Mouse (Mus musculus) testis, postnatal 10 days (tissue): ENCODE results near the gene Tmem274.
"Not testable (repeated sequence)": the region's sequence is repeated elsewhere in the genome, so short reads cannot be mapped to it uniquely, and the experiment has no call there.

Experiments used
- DNase-seq: peaks from one replicate; pipeline ENCODE4 v3.0.0; 2021; ENCODE audit warnings: low spot score

Tmem274 gene

DNA sequence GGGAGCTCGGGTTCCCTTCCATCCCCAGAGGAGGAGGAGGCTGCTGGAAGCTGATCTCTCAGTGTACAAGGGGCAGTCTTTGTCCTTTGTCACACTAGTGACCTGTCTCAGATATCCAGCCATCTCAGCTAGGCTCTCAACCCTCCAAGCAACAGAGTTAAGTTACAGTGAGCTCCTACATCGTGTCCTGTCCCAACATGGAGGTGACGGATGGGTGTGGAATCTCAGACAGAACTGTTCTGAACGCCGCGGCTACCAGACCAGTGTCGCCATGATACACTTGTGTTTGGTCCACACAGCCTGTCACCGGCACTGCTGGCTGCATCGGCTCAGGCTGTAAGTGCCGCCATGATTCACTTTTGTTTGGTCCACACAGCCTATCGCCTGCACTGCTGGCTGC lies at the start of gene Tmem274:
Tmem274 (plus strand) TSS at position 301 of the 400 bp plus-strand sequence.
- no peak for DNase-seq

DNA sequence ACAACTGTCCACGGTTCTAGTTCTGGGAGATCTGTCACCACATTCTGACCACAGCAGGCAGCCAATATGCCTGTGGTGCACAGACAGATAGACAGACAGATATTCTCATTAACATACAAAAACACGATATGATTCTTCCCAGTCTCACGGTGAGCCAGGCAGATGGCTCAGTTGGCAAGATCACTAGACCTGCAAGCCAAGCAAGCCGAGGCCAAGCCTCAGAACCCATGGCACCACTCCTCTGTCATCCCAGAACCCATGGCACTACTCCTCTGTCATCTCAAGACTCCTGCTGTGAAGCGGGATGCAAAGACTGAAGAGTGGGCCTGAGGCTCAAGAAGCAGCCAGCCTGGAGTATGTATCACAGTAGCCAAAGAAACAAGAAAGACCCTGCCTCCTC lies 47.6 kb upstream of the Tmem274 start:
- DNase-seq: no peak

DNA sequence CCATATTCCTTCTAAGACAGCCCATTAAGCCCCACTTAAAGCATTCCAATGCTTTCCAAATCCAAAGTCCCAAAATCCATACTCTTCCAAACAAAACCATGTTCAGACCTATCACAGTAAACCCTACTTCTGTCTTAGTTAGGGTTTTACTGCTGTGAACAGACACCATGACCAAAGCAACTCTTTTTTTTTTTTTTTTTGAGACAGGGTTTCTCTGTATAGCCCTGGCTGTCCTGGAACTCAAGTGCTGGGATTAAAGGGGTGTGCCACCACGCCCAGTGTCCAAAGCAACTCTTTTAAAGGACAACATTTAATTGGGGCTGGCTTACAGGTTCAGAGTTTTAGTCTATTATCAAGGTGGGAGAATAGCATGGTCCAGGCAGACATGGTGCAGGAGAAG lies 45.3 kb upstream of the Tmem274 start:
- DNase-seq: not testable (repeated sequence)

DNA sequence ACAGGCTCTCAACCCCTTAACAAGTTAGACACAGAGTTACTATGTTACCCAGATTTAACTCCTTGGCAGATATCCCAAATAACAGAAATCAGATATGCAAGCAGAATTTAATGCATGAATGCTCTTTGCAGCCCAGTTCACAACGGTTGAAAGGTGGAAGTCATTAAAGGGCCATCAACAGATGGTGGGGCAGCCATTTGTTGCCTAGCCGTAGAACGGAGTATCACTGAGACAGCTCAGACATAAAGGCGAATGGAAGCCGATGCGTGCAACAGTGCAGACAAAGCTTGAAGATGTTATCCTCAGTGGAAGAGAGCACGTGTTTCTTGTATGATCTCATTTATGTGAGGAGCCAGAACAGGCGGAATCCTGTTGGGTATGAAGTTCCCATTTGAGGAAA lies 36.6 kb upstream of the Tmem274 start:
- DNase-seq: no peak

DNA sequence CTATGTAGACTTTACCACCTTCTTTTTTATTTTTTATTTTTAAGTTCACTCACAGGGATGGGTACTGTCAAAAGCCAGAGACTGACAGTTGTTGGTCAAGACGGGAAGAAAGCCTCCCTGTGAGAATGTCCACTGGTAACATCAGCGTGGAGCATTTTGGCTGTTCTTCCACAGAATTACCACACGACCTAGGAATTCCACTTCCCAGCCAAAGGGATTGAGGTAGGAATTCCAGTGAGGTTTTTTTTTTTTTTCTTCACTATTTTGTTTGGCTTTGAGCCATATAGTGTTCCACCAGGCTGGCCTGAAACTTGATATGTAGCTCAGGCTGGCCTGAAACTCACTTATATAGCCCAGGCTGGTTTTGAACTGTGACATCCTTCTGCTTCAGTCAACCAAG lies 34.7 kb upstream of the Tmem274 start:
- DNase-seq: no peak

DNA sequence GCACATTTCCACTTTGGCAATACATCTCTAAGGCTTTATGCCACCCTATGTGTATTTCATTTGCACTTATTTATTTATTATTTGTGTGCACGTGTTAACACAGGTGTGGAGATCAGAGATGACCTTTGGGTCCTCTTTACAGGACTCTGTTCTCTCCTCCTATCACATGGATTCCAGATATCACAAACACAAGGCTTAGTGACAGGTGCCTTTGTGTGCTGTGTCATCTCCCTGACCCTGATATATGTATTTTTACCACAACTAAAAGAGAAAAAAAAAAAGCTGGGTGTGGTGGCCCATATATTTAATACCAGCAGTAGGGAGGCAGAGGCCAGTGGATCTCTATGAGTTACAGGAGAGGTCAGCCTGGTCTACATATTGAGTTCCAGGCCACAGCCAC lies 32.7 kb upstream of the Tmem274 start:
- no peak for DNase-seq

DNA sequence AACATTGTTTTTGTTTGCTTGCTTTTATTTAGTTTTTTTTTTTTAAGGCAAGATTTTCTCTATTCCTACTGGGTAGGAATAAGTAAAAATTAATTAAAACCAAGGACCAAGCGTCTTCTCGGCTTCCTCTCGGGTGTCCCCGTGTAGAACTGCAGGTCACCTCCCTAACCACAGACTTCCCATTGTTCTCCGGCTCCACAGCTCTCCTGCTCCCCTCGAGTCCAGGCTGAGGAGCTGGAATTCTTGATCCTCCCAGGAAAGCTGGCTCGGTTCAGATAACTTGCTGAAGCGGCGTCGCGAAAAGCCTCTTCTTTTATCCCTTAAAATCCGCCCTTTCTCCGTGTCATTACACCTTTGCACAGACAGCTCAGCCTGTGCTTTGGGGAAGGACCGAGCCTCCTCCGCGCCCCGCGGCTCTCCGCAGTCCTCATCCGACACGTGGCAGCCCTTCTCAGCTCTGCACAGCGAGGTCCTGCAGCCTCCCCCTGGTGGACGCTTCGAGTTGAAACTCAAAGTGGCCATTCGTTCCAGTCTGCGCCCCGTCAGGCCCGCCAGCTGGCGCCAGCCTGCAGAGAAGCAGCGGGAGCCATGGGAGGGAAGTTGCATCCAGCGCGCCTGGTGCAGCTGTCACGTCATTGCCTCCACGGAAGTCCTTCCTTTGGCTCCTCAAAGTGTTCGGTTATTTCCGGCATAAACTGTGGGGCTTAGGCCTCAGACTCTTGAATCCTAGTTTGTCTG lies 32.0 kb upstream of the Tmem274 start:
- peak; percentile 90 for DNase-seq

DNA sequence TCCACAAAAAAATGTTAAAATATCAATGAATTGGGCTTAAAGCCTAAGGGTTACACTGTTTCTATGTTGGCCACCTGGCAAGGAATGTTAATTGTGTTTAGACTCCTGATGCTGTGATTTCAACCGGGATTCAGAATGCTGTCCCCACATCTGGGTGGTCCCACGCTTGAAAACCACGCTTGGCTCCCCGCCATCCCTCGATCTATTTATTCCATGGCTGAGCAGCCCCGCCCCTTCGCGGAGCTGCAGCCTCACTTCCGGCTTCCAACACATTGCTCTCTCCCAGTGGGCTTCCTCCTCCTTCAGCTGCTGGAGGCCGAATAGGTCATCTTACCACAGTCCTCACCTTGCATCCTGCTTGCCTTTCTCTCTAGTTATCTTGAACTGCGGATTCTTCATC lies 31.3 kb upstream of the Tmem274 start:
- peak; percentile 83 for DNase-seq

DNA sequence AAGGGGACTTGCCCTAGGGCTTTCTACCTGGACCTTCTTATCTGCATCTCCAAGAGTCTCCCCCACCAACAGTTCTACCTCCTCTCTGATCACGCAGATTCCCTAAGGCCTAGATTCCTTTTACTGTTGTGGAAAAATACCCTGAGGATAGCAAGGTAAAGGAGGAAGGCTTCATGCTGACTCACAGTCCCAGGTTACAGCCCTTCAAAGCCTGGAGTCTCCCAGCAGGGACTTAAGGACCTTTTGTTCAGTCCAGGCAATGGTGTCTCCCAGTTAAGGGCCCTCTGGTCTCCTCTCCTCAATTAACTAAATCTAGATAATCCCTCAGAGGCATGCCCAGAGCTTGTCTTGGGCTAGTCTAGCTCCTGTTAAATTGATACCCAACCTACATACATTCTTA lies 30.9 kb upstream of the Tmem274 start:
- DNase-seq: no peak

DNA sequence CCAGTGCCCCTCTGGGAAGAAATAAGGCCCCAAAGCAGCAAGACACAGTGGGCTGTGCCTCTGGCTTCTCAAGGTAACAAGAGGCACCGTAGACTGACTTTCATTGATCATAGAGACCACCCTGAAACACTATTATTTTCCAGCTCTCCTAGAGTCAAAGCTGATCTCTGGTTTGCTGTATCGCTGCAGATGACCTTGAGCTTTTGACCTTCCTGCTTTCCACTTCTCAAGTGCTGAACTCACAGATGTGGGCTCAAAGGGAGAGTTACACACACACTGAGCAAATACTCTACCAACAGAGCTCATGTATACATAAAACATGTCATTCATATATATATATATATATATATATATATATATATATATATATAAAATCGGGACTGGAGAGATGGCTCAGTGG lies 26.5 kb upstream of the Tmem274 start:
- DNase-seq: peak; percentile 41

DNA sequence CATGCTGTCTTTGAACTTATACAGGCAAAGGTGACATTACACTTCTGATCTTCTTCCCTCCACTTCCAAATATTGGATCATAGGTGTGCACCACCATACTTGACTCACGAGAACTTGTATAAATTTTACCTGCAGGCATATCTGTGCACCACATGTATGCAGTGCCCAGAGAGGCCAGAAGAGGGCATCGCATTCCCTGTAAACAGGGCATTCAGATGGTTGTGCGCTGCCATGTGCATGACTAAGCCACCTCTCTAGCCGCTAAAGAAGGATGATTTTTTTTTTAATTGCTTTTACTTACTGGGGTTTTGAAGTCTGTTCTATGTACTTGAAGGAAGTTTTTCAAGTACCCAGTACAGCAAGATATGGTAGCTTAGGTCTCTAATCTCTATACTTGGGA lies 23.5 kb upstream of the Tmem274 start:
- peak; percentile 65 for DNase-seq

DNA sequence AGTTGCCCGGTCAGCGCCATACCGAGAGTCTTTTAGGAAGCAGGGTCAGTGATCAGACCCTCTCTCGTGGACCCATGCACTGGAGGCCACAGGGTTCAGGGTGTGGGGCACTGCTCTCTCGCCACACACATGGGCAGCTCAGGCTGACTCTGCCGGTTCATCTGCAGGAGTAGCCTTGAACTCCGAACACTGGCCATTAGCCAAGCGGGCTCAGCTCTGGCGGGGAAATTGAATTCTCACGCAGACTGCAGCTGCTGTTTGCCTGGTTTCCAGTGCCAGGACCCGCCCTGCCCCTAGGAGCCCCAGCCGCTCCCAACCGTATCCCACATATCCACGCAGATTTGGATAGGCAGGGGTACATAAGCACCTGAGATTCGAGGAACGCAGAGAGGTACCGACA lies 22.9 kb upstream of the Tmem274 start:
- peak; percentile 56 for DNase-seq

DNA sequence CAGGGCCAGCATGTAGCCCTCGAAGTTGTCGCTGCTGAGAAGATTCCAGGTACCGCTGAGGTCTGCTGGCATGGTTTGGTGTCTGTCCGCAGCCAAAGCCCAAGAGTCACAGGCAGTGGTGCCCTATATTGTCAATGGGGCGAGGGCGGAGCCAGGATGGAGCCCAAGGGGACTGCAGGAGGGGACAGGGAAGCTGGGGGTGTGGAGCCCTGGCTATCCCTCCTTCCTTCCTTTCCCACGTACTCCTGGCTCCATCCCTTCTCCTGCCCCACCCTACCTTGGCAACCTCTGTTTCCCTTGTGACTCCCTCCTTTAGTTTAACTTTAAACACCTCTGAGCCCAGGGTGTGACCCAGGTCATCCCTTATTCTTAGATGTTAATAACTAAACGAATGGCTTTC lies 22.3 kb upstream of the Tmem274 start, which contains the start of gene Rbp7:
Rbp7 (minus strand) TSS at position 100 of the 400 bp plus-strand sequence.
- DNase-seq: peak; percentile 41

DNA sequence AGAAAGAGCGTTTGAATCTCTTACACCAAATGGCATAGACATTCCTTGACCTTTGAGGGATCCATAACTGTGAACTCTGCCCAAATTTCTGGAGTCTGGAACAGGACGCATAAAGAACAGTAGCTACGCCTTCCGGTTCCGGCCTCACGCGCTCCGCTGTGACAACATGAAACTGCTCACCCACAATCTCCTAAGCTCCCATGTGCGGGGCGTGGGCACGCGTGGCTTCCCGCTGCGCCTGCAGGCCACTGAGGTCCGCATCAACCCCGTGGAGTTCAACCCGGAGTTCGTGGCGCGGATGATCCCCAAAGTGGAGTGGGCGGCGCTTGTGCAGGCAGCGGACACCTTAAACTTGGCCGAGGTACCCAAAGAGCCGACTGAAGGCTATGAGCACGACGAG lies 20.0 kb upstream of the Tmem274 start:
- DNase-seq: not testable (repeated sequence)

DNA sequence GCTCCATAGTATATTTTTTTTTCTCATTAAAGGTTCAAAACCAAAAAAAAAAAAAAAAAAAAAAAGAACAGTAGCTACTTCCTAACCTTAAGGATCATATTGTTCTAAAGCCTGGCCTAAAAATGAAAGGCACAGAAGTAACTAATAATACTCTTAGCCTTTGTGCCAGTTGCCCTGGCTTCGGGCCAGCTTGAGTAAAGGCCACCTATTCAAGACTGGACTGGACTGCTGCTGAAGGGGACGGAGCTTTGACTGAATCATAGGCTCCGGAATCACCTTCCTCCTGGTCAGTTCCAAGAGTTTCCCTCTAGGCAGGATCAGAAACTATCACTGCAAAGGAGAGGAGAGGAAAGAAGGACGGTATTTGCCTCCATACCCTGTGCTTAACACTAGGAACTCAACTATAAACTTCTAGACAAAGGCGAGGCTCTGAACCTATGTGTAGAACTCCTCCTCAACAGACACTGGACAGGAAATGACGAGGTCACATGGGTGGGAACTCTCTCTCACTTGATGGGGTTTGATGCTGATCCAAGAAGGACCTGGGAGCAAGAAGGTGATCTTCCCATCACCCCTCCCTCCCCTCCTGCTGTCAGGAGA lies 19.2 kb upstream of the Tmem274 start:
- peak; percentile 60 for DNase-seq

DNA sequence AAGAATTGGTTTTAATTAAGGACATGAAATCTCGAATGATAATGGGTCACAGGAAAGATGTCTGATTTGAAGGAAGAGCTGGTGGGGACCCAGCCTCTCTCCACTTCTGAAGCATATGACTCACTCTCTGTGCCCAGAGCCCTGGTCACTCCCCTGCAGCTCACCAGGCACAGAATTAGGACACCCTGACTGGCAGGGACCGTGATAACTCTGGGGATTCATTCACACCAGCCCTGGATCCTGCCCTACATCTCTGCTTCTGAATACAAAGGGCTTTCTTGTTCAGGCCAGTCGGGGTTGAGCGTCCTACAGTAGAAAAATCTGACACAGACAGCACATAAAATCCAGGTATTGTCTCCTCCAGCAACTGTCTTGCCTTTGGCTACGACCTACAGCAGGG lies 18.7 kb upstream of the Tmem274 start:
- DNase-seq: no peak

DNA sequence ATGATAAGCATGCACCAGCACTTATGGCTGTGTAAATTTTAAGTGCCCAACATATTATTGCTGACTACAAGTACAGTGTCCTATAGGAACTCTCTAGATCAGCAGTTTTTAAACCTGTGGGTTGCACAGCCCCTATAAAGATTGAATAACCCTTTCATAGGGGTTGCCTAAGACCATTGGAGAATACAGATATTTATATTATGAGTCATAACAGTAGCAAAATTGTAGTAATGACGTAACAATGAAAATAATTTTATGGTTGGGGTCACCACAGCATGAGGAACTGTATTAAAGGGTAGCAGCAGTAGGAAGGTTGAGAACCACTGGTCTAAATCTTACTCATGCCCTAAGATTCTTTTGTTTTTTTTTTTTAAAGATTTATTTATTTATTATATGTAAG lies 17.8 kb upstream of the Tmem274 start:
- DNase-seq: no peak

DNA sequence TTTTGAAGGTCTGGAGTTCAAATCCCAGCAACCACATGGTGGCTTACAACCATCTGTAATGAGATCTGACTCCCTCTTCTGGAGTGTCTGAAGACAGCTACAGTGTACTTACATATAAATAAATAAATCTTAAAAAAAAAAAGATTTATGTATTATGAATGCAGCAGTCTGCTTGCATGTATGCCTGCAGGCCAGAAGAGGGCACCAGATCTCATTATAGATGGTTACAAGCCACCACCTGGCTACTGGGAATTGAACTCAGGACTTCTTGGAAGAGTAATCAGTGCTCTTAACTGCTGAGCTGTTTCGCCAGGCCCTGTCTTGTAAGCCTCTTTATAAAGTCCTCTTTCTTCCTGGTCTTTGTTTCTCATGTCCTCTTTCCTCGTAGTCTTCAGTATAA lies 16.7 kb upstream of the Tmem274 start:
- DNase-seq: not testable (repeated sequence)

DNA sequence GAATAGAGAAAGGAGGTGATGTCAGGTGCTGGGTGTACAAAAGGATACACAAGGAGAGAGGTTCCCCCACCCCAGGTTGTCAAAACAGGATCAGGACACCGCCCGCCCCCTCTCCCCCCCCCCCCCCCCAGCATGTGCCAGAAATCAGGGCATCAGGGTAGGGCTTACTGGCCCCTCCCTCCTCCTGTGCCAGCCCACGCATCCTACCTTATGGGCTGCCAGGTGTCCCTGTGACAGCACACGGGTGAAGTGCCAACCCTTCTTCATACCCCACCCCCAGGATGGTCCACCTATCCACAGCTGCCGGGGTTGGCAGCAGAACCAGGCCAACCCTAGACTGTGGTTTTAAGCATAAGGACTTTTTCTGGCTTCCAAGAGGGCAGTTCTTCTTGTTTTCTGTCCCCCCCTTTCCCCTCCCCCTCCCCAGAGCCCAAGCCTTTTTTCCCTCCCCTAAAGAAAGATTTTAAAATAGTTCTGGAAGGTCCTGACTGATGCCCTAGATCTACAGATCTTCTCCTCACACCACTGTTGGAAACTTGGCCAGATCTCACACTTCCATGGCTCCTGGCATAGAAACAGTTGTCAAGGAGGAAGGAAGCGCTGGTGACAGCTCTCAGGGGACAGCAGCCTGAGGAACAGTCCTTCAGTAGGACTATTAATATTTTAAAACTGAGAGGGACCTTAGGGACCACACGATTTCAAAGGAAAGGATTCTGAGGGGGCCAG lies 15.4 kb upstream of the Tmem274 start:
- DNase-seq: no peak

DNA sequence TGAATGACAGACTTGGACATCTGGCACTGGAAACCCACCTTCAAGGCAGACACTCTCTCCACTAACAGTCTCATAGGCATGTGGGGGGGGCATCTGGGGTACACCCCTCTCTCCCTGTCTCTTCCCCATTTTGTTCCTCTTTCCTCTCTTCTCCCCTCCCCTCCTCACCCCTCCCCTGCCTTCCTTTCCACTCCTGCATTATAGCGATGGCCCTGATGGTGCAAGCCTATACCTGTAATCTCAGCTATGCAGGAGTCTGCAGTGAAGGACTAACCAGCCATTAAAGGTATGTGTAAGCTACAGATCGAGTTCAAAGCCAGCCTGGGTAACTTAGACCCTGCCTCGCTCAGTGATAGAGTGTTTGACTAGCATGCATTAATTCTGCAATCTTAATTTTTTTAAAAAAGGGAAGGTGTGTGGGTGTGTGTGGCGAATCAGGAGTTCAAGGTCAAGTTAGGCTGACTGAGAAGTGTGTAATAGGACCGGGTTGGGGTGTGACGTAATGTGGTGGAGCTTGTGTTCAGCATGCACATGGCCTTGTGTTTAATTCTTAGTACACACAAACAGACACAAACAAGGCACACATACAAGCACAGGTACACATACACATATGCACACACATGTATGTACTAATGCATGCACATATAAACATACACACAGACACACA lies 14.7 kb upstream of the Tmem274 start:
- DNase-seq: no peak

DNA sequence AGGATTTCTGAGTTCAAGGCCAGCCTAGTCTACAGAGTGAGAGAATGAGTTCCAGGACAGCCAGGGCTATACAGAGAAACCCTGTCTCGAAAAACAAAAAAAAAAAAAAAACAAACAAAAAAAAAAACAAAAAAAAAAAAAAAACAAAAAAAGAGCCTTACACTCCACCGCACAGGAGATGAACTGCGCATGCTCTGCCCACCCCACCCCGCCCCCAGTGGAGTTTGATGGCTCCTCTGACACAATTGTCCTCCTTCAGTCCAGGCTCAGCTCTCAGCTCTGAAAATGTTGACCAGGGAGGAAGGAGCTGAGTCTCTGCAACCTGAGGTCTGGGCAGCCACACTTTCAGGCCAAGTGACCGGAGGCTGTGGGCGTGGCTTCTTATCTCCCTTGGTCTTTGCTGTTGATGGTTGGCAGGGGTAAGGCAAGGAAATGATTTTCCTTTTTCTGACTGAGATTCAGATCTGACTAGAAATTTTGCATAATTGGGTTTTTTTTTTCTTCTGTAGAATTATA lies 13.7 kb upstream of the Tmem274 start:
- no peak for DNase-seq

DNA sequence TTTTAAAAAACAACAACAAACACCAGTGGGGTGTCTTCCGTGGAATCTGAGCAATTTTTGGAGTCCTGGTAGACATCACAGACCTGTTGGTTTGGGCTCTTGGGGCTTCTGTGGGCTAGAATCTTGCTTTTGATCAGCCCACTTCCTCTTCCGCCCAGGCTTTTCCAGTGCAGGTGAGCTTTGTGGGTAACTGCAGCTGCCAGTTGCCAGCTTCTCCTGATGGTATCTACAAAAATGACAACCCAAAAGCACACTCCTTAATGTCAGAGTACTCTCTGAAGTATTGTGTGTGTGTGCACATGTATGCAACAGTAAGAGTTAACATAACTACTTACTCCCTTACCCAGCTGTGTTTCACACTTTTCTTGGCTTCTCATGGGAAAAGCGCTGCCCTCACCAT lies 7.6 kb upstream of the Tmem274 start:
- no peak for DNase-seq
